Mouse (Mus musculus): Measurements from ENCODE around the gene Kcnj12. TPM values are rescaled to one million over a fixed set of nuclear protein-coding genes. Genes with fewer than 3 reads are reported as not detected.

Gene Kcnj12
- polyA plus RNA-seq, 1 experiment from 2014 or later: 2.9 TPM

DNA sequence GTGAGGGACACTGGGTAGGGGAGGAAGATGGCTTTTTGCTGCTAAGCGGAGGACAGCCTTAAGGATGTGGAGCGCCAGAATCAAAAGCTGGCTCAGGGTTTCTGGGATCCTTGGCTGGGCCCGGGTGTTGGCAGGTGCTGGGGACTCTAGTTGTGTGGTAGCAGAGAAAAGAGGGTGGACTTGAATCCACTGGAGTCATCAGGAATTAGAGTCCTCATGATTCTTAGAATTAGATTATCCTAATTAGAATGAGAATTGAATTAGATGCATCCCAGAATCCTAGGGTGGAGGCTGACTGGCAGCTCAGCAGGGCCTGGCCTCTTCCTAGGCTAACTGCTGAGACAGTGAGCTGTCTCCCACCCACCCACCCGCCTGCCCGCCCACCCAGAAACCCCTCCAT, 17.6 kb upstream of the Kcnj12 start:
- Histone ChIP-seq H3K4me3 (no peak overlapping the region), H3K27ac (peak overlapping the region; percentile 70; the same call in 1 of the 2 replicates), H3K9me3 (no peaks in the 10 kb centered on the region), H3K4me1 (replicated peaks) (peaks cover 46% of the 10 kb centered on the region), H3K27me3 (ENCODE audit: insufficient read depth, poor library complexity, severe bottlenecking) (no peaks in the 10 kb centered on the region), H3K36me3 (no peaks in the 10 kb centered on the region)
- WGBS: 58% methylated on average over 5 of the region's 5 CpGs
- no peak for DNase-seq (ENCODE audit: low spot score)

DNA sequence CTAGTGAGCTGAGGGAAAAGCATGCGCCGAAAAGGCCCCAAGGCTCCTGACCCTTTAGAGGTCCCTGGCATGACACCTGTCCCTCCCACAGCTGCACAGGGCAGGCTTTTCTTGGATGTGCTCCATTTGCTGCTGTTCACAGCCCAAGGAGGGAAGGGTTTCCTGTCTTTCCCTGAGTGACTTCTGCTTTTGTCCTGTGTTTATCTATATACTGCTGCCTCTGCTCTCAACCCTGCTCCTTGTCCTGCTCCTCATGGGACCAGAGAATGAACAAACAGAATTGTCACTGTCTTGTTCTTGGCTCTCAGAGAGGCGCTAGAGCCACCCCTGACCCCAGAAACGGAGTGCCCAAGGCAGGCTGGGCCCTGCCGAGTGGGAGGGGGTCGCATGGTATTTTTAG, 17.0 kb upstream of the Kcnj12 start:
- Histone ChIP-seq H3K27ac (peak overlapping the region; percentile 70; the same call in 1 of the 2 replicates), H3K9me3 (no peaks in the 10 kb centered on the region), H3K4me3 (no peak overlapping the region), H3K36me3 (no peaks in the 10 kb centered on the region), H3K4me1 (replicated peaks) (peaks cover 41% of the 10 kb centered on the region), H3K27me3 (ENCODE audit: insufficient read depth, poor library complexity, severe bottlenecking) (no peaks in the 10 kb centered on the region)
- 42% methylated on average over 6 of the region's 6 CpGs for WGBS
- no peak for DNase-seq (ENCODE audit: low spot score)

DNA sequence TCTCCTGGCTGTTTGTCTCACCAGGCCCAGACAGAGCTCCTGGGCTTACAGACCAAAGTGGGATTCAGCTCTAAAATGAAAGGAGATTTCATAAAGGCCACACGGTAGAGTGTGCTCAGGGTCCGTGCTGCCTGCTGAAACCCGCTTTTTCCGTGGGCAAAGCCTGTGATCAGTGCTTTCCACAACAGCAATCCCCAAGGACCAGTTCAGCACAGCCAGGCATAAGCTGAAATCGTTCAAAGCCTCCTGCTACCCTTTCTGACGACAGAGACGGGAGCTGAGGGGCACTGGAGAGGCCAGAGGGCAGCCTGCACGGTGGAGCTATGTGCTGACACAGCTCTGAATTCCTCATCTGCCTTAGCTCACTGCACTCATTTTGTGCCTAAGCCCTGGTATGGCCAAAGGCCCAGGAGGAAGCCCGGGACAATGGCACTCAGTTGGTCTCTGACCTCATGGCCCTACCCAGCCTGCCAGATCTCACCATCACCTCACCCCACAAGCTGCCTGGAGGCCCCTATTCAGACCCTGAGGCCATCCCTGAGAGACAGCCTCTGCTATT, 10.5 kb upstream of the Kcnj12 start:
- WGBS: 20% methylated on average over 9 of the region's 9 CpGs
- Histone ChIP-seq H3K36me3 (no peaks in the 10 kb centered on the region), H3K9me3 (no peaks in the 10 kb centered on the region), H3K4me1 (replicated peaks) (peaks cover 23% of the 10 kb centered on the region), H3K27me3 (ENCODE audit: insufficient read depth, poor library complexity, severe bottlenecking) (0 out of 2 replicates have a peak, but pooled peaks cover 4% of the 10 kb centered on the region), H3K27ac (peak overlapping the region; percentile 66), H3K4me3 (no peak overlapping the region)
- peak; percentile 59 for DNase-seq (ENCODE audit: low spot score)

DNA sequence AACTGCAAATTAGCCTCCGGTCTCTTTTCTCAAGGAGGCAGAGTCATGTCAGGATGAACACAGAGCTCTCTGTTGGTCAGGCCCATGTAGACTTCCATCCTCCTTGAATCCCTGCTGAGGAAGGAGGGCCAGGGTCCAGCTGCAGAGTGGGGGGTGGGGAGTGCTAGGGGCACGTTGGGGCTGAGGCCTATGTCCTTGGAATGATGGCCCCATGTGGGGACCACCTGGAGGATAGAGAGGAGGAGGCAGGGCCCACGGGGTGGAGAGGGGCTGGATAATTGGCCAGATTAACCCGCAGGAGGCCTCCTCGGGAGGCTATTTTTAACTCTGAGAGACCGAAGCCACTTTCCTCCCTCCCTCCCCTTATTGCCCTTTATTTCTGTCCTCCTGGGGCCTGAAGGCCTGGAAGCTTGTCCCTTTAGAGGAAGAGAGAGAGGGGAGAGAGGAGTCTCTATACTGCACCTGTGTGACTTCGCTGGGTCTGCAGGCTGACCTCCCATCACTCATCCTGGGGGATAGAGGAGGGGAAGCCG, 5.4 kb upstream of the Kcnj12 start:
- WGBS: 13% methylated on average over 8 of the region's 8 CpGs
- peak; percentile 22 for DNase-seq (ENCODE audit: low spot score)
- no peak overlapping the region for H3K4me3 ChIP-seq
- H3K36me3 ChIP-seq: no peaks in the 10 kb centered on the region
- no peaks in the 10 kb centered on the region for H3K9me3 ChIP-seq
- H3K4me1 ChIP-seq (replicated peaks): peaks cover 42% of the 10 kb centered on the region
- H3K27ac ChIP-seq: 0 out of 2 replicates have a peak overlapping the region, but pooled peaks have one; percentile 17
- peaks cover 46% of the 10 kb centered on the region for H3K27me3 ChIP-seq (ENCODE audit: insufficient read depth, poor library complexity, severe bottlenecking)

DNA sequence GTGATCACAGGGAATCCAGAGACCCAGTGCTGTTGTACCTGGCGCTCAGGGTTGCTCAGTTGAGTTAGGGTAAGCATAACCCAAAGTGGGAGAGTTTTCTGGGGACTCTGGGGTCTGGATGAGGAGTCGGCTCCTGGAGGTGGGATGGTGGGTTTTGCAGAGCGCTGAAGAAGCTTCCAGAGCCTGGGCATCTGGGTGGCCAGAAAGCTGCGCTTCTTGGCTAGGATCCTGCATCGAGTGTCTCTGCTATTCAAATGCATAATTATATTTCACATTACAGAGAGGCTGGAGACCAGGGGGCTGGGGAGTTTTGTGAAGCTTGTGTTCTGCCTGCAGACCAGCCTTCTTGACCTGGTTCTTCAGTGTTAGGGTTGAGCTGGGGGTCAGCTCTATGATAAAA, 1.2 kb upstream of the Kcnj12 start:
- Histone ChIP-seq H3K4me1 (replicated peaks) (peaks cover 63% of the 10 kb centered on the region), H3K9me3 (no peaks in the 10 kb centered on the region), H3K36me3 (no peaks in the 10 kb centered on the region), H3K27me3 (ENCODE audit: insufficient read depth, poor library complexity, severe bottlenecking) (peaks cover 83% of the 10 kb centered on the region), H3K27ac (no peak overlapping the region), H3K4me3 (peak overlapping the region; percentile 69; the same call in 1 of the 2 replicates)
- no peak for DNase-seq (ENCODE audit: low spot score)
- 65% methylated on average over 5 of the region's 5 CpGs for WGBS

DNA sequence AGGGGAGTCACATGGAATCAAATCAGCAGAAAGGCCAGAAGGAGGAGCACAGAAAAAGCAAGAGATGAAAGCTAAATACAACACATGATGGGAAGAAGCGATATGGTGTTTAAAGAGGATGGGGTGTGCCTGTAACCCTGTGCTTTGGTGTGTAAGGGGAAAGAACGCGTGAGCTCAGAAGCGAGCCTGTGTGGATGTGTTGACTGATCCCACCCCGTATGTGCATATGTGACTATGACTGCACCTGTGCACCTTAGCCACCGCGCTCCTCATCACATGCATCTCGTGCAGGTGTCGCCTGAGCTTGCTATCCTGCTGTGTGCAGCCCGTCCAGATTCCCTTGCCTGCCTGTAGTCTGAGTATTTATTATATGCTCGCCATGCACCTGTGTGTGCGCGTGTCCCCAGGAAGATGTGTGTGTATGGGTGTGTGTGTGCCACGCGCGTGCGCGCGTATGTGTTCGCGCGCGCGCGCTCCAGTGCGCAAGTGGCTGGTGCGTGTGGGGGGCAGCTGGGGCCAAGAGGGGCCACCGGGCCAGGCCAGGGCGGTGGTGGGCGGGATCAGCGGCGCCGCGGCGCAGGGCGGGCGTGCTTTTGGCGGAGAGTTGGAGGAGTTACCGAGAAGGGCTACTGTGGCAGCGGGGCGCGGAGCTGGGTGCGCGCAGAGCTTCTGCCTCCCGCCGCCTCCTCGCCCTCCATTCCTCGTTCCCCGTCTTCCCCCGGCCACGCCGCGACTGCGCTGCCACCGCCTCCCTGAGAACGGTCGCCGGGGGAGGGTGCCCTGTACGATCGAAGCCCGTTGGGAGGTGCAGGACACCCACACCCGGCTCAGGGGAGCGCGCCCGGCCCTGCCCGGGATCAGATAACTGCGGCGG, 451 bp upstream of the Kcnj12 start:
- Histone ChIP-seq H3K27ac (peak overlapping the region; percentile 53; the same call in 1 of the 2 replicates), H3K27me3 (ENCODE audit: insufficient read depth, poor library complexity, severe bottlenecking) (peaks cover 90% of the 10 kb centered on the region), H3K36me3 (no peaks in the 10 kb centered on the region), H3K4me1 (replicated peaks) (peaks cover 55% of the 10 kb centered on the region), H3K4me3 (peak overlapping the region; percentile 69), H3K9me3 (no peaks in the 10 kb centered on the region)
- peak; percentile 13 for DNase-seq (ENCODE audit: low spot score)
- 1% methylated on average over 68 of the region's 68 CpGs for WGBS

DNA sequence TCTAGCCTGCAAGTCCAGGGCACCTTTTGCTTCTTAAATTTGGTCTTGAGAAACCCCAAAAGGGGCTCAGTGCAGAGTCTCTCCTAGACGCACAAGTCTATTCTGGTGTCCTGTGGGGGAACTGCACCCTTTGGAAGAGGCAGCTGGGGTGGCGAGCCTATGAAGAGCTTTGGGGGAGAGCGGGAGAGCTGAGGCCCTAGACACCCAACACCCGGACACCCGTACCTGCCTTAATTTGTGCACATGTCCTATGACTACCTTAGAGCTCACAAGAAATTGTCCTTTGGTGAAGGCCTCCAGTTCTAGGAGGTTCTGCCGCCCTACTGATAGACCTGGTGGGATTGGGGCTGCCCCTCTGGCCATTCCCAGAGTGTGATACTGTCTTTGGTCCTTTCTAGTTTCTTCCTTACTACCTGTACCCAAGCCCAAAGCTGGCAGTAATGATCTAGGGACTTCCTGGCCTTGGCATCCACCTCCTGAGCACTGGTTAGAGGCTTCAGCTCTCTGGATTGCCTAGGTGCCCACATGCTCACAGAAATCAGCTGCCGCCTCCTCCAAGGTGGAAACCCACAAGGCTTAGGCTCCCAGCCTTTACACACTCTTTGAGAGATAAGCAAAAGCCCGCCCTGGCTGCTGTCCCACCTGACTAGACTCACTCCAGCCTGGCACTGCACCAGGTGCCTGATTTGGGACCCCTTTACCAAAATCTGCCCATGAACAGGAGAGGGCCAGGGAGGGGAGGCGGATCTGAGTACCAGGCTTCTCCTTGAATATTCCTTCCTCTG, 1.2 kb downstream of the Kcnj12 start:
- Histone ChIP-seq H3K27ac (no peak overlapping the region), H3K4me1 (replicated peaks) (peaks cover 55% of the 10 kb centered on the region), H3K9me3 (no peaks in the 10 kb centered on the region), H3K4me3 (peak overlapping the region; percentile 69), H3K27me3 (ENCODE audit: insufficient read depth, poor library complexity, severe bottlenecking) (peaks cover 82% of the 10 kb centered on the region), H3K36me3 (no peaks in the 10 kb centered on the region)
- WGBS: 51% methylated on average over 9 of the region's 9 CpGs
- DNase-seq (ENCODE audit: low spot score): no peak

DNA sequence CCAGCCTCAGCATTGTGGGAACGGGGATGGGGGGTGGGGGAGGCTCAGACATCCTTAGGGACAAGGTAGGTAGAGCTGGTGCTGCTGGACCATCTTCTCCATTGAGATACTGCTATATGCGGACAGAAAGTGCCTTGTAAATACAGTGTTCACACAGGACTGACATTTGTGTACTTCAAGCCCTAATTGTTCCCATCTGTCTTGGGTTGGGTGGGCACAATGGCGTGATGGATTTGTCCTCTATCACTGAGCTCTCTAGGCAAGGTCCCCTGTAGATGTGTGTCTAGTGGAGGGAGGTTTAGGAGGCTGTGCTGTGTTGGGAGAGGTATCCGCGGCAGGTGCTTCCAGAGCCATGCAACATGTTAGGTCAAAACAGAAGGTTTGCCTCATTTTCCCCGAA, 2.0 kb downstream of the Kcnj12 start:
- peaks cover 58% of the 10 kb centered on the region for H3K4me1 ChIP-seq (replicated peaks)

DNA sequence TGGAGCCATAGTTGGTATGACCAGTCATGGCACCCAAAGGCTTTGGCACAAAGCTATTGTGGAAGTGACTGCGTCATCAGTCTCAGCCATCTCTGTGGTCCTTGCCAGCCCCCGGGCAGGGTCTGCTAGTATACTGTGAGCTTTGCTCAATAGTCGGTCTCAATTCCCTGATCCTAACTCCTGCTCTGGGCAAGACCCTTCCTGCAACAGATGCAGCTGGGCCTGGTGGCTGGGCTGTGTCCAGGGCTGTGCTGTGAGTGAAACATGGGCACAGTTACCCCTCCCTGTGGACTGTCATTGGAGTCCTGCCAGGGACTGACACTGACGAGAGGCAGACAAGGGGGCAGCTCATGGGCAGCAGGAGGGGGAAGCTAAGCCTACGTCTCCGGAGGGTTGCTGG, 2.6 kb downstream of the Kcnj12 start:
- whole genome bisulfite sequencing: 61% methylated on average over 6 of the region's 6 CpGs
- Histone ChIP-seq H3K4me3 (no peak overlapping the region), H3K4me1 (replicated peaks) (peaks cover 58% of the 10 kb centered on the region), H3K36me3 (no peaks in the 10 kb centered on the region), H3K9me3 (no peaks in the 10 kb centered on the region), H3K27me3 (ENCODE audit: insufficient read depth, poor library complexity, severe bottlenecking) (peaks cover 68% of the 10 kb centered on the region), H3K27ac (peak overlapping the region; percentile 35)
- no peak for DNase-seq (ENCODE audit: low spot score)

More for the DNA sequence above, 2.0 kb downstream of the Kcnj12 start:
- no peak overlapping the region for H3K27ac ChIP-seq
- no peak for DNase-seq (ENCODE audit: low spot score)
- 79% methylated on average over 6 of the region's 6 CpGs for WGBS
- H3K27me3 ChIP-seq (ENCODE audit: insufficient read depth, poor library complexity, severe bottlenecking): peaks cover 74% of the 10 kb centered on the region
- H3K36me3 ChIP-seq: no peaks in the 10 kb centered on the region
- H3K4me3 ChIP-seq: no peak overlapping the region
- H3K9me3 ChIP-seq: no peaks in the 10 kb centered on the region

DNA sequence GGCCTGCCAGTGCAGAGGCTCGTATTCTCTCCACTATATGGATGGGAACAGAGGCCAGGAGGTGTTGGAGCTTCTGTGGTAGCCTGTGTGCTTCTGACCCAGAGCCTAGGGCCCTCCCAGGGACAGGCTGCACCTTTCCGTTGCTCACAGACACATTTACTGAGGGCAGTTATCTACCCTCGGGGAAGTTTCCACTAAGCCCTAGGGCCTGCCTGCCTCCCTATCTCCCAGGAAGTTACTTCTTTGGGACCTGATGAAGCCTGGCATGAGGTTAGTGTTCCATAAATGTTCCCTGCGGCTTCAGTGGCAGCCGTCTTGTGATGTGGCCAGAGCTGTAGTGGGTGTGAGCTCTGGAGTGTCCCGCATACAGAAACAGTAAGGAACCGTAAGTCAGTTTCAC, 3.2 kb downstream of the Kcnj12 start:
- peaks cover 62% of the 10 kb centered on the region for H3K27me3 ChIP-seq (ENCODE audit: insufficient read depth, poor library complexity, severe bottlenecking)
- H3K4me3 ChIP-seq: no peak overlapping the region
- H3K36me3 ChIP-seq: no peaks in the 10 kb centered on the region
- H3K27ac ChIP-seq: peak overlapping the region; percentile 35; the same call in 1 of the 2 replicates
- WGBS: 76% methylated on average over 7 of the region's 7 CpGs
- no peaks in the 10 kb centered on the region for H3K9me3 ChIP-seq
- no peak for DNase-seq (ENCODE audit: low spot score)
- H3K4me1 ChIP-seq (replicated peaks): peaks cover 58% of the 10 kb centered on the region

DNA sequence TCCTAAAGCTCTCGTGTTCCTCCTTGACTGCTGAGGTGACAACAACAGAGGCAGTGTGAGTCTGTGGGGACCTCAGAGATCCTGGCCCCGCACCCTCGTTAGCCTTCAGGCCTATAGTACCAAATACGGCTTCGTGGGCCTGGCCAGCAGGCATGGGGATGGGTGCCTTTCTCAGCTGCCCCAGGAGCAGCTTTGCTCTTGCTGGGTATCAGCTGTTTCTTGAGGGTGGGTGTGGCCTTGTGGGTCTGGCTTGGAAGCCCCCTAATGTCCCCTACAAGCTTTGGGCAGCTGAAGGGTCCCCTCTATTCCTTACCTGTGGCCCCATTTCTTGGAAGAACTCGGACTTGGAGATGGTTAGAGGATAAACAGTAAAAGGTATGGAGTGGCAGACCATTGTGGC, 4.0 kb downstream of the Kcnj12 start:
- Histone ChIP-seq H3K4me3 (no peak overlapping the region), H3K4me1 (replicated peaks) (peaks cover 57% of the 10 kb centered on the region), H3K27ac (no peak overlapping the region), H3K36me3 (no peaks in the 10 kb centered on the region), H3K27me3 (ENCODE audit: insufficient read depth, poor library complexity, severe bottlenecking) (peaks cover 54% of the 10 kb centered on the region), H3K9me3 (no peaks in the 10 kb centered on the region)
- DNase-seq (ENCODE audit: low spot score): no peak
- WGBS: 85% methylated on average over 6 of the region's 6 CpGs

DNA sequence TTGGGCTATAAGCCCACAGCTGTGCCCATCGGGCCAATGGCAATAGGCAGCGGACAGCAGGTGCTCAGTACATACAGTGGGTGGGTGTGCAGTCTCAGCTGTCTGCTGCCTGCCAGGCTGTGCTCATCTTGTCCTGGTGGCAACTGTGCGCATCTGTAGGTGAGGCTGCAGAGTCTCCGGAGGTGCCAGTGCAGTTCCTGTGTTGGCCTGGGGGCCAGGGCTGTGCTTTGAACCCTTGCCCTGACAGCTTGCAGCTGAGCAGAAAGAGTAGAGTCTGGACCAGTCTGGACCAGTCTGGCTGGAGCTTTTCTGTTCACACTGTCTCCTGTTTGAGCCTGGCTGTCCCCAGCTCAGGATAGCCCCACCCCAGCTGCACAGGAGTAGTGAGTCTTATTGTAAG, 4.8 kb downstream of the Kcnj12 start:
- WGBS: 88% methylated on average over 4 of the region's 4 CpGs
- H3K36me3 ChIP-seq: no peaks in the 10 kb centered on the region
- H3K27ac ChIP-seq: no peak overlapping the region
- H3K4me1 ChIP-seq (replicated peaks): peaks cover 49% of the 10 kb centered on the region
- H3K4me3 ChIP-seq: no peak overlapping the region
- DNase-seq (ENCODE audit: low spot score): no peak
- peaks cover 46% of the 10 kb centered on the region for H3K27me3 ChIP-seq (ENCODE audit: insufficient read depth, poor library complexity, severe bottlenecking)
- H3K9me3 ChIP-seq: no peaks in the 10 kb centered on the region
